12 mouse cellular contexts compared by ENCODE assay signal in genomic region chr11:76125386-76125785, GRCm38 (mm10). TPM values are rescaled to one million over a fixed set of nuclear protein-coding genes. Genes with fewer than 3 reads are reported as not detected.
DNase-seq lines count a peak whose midpoint lies in the region; ATAC-seq and TF ChIP-seq lines count a peak whose summit lies in the region.
"Had no signal": no experiment of that assay in that cellular context is flagged by ENCODE, and none has a peak within 500 bp of the region (broad histone marks: within the 10 kb centered on the region; RNA-seq: fewer than 3 reads in every experiment).

No protein-coding gene starts in this region.

- H3K4me2 ChIP-seq in embryonic facial prominence, embryonic 15.5 days (replicated peaks): no peak overlapping the region
- H3K4me2 ChIP-seq in intestine, embryonic 15.5 days (replicated peaks): peak overlapping the region; percentile 20; the same call in 1 of the 2 replicates
- H3K4me2 ChIP-seq: forebrain, embryonic 12.5 days; midbrain, embryonic 13.5 days had no signal

- no peak for TF ChIP-seq CTCF in heart, adult 2 months (IDR thresholded peaks at IDR 0.05)

- no peaks in the 10 kb centered on the region for H3K79me2 ChIP-seq in heart, adult 2 months (replicated peaks; ENCODE audit: control insufficient read depth, insufficient read depth, low read length)

- ATAC-seq in embryonic facial prominence, embryonic 15.5 days (ENCODE audit: insufficient number of reproducible peaks, low FRiP score, low TSS enrichment, low read depth): no peak
- peak; percentile 47 for ATAC-seq in intestine, embryonic 15.5 days
- ATAC-seq: midbrain, embryonic 13.5 days had no signal

- H3K4me1 ChIP-seq in heart, adult 2 months (ENCODE audit: control insufficient read depth, insufficient read depth, low read length): peaks cover 12% of the 10 kb centered on the region
- peaks cover 46% of the 10 kb centered on the region for H3K4me1 ChIP-seq in embryonic facial prominence, embryonic 15.5 days
- peaks cover 15% of the 10 kb centered on the region for H3K4me1 ChIP-seq in intestine, embryonic 15.5 days (replicated peaks)
- H3K4me1 ChIP-seq: forebrain, embryonic 12.5 days; midbrain, embryonic 13.5 days had no signal

- H3K9me3 ChIP-seq in embryonic facial prominence, embryonic 15.5 days (replicated peaks): no peaks in the 10 kb centered on the region
- H3K9me3 ChIP-seq in intestine, embryonic 15.5 days: no peaks in the 10 kb centered on the region
- H3K9me3 ChIP-seq: forebrain, embryonic 12.5 days; midbrain, embryonic 13.5 days had no signal

- no peak overlapping the region for H3K4me3 ChIP-seq in heart, adult 2 months
- no peak overlapping the region for H3K4me3 ChIP-seq in embryonic facial prominence, embryonic 15.5 days (replicated peaks)
- no peak overlapping the region for H3K4me3 ChIP-seq in intestine, embryonic 15.5 days (replicated peaks)
- H3K4me3 ChIP-seq: forebrain, embryonic 12.5 days; midbrain, embryonic 13.5 days had no signal

- peaks cover 15% of the 10 kb centered on the region for H3K36me3 ChIP-seq in heart, adult 2 months (ENCODE audit: control insufficient read depth, insufficient read depth, low read length)
- no peaks in the 10 kb centered on the region for H3K36me3 ChIP-seq in embryonic facial prominence, embryonic 15.5 days
- H3K36me3 ChIP-seq in intestine, embryonic 15.5 days: no peaks in the 10 kb centered on the region; the same call in 1 of the 2 replicates

- WGBS in heart, adult 2 months: 17% methylated on average over 8 of the region's 8 CpGs
- WGBS in embryonic facial prominence, embryonic 15.5 days: 25% methylated on average over 8 of the region's 8 CpGs
- WGBS in intestine, embryonic 15.5 days: 29% methylated on average over 8 of the region's 8 CpGs

- 0 out of 2 replicates have a peak overlapping the region, but pooled peaks have one; percentile 4 for H3K9ac ChIP-seq in heart, adult 2 months (ENCODE audit: low read depth, low read length)
- no peak overlapping the region for H3K9ac ChIP-seq in embryonic facial prominence, embryonic 15.5 days
- H3K9ac ChIP-seq in intestine, embryonic 15.5 days: no peak overlapping the region
- H3K9ac ChIP-seq: forebrain, embryonic 12.5 days; midbrain, embryonic 13.5 days had no signal

- H3K27me3 ChIP-seq in heart, adult 2 months (ENCODE audit: control insufficient read depth, insufficient read depth, low read length): no peaks in the 10 kb centered on the region
- H3K27me3 ChIP-seq in embryonic facial prominence, embryonic 15.5 days: no peaks in the 10 kb centered on the region
- no peaks in the 10 kb centered on the region for H3K27me3 ChIP-seq in intestine, embryonic 15.5 days (replicated peaks)
- H3K27me3 ChIP-seq: forebrain, embryonic 12.5 days; midbrain, embryonic 13.5 days had no signal

- intact Hi-C loops in heart, adult 2 months (cut with DNase I): no loop called here
- intact Hi-C loops in heart, postnatal 36 days (cut with DNase I): no loop called here
- intact Hi-C loops in left cerebral cortex, postnatal 25 days (cut with DNase I): no loop called here

- peak in 1 of 2 experiments; percentile 40 for DNase-seq in heart, adult 2 months
- no peak for DNase-seq in heart, postnatal 36 days
- DNase-seq in 3T3-L1 (ENCODE audit: low read depth, low spot score): peak; percentile 65
- no peak for DNase-seq in left cerebral cortex, postnatal 25 days (ENCODE audit: low spot score in 2 of 2)
- DNase-seq in spleen, postnatal 10 days (ENCODE audit: low spot score in 2 of 2): no peak
- no peak for DNase-seq in cerebellum, adult 11 months
- DNase-seq: cerebellum, adult 9-10 months; left cerebral cortex, postnatal 4 days had no signal

- peak overlapping the region; percentile 51 for H3K27ac ChIP-seq in heart, adult 2 months
- H3K27ac ChIP-seq in embryonic facial prominence, embryonic 15.5 days (replicated peaks): peak overlapping the region; percentile 68
- H3K27ac ChIP-seq in intestine, embryonic 15.5 days: peak overlapping the region; percentile 69
- H3K27ac ChIP-seq: forebrain, embryonic 12.5 days; midbrain, embryonic 13.5 days had no signal

- TF ChIP-seq POLR2A in heart, adult 2 months (IDR thresholded peaks at IDR 0.05; ENCODE audit: insufficient read depth, low read depth, low read length): no peak

- no peak for TF ChIP-seq EP300 in heart, adult 2 months (IDR thresholded peaks at IDR 0.05; ENCODE audit: insufficient read depth, low read depth, low read length)

RNA-seq across cellular contexts. Expression of gene Vps53, which starts 54.1 kb away (rescaled TPM):
- total RNA-seq in heart, adult 2 months (2021): 10 to 100 TPM; 24.3 to 25.1 TPM
- polyA plus RNA-seq in heart, adult 2 months (2012; rRNA removed): 16.4 and 20.5 TPM in 2 replicates
- 10 to 100 TPM; 30.0 to 30.1 TPM for total RNA-seq in heart, postnatal 36 days (2021)
- 40.3 TPM in 2 replicates for polyA plus RNA-seq in embryonic facial prominence, embryonic 15.5 days (2015; fragmentation: Nextera tagmentation; extraction: Ambion mirVana)
- polyA plus RNA-seq in intestine, embryonic 15.5 days (2015; fragmentation: Nextera tagmentation; extraction: Ambion mirVana): 48.1 and 51.0 TPM in 2 replicates
- 10 to 100 TPM; 78.3 to 81.6 TPM for total RNA-seq in left cerebral cortex, postnatal 25 days (2021)

RNA-seq across cellular contexts. Expression of gene Fam57a, which starts 54.1 kb away (rescaled TPM):
- total RNA-seq in heart, adult 2 months (2021): 1 to 10 TPM; 2.0 to 3.0 TPM
- polyA plus RNA-seq in heart, adult 2 months (2012; rRNA removed): 4.2 and 5.4 TPM in 2 replicates
- total RNA-seq in heart, postnatal 36 days (2021): 1 to 10 TPM; 2.5 to 3.0 TPM
- polyA plus RNA-seq in embryonic facial prominence, embryonic 15.5 days (2015; fragmentation: Nextera tagmentation; extraction: Ambion mirVana): 57.4 and 74.0 TPM in 2 replicates
- polyA plus RNA-seq in intestine, embryonic 15.5 days (2015; fragmentation: Nextera tagmentation; extraction: Ambion mirVana): 88.7 and 94.7 TPM in 2 replicates
- 10 to 100 TPM; 15.1 to 16.6 TPM for total RNA-seq in left cerebral cortex, postnatal 25 days (2021)

Comparison
In these comparisons a context has a peak if more than half of its experiments do, and no peak if none do; other contexts are left out.
1. RNA of gene Fam57a, which starts 54.1 kb away (total RNA-seq): 15.1 to 16.6 TPM in left cerebral cortex, postnatal 25 days; 2.5 to 3.0 TPM in heart, postnatal 36 days and 2.0 to 3.0 TPM in heart, adult 2 months; every median in the first group is over 4 times any median in the second.
2. Peak in every context shown above with its lines, with median percentiles within 50 percentile points of each other: H3K27ac ChIP-seq.